ENCODE assay signal across 28 mouse cellular contexts in genomic region chr9:57494970-57495369, GRCm38 (mm10). TPM values are rescaled to one million over a fixed set of nuclear protein-coding genes. Genes with fewer than 3 reads are reported as not detected.
"Had no signal": no experiment of that assay in that cellular context is flagged by ENCODE, and none has a peak within 500 bp of the region (broad histone marks: within the 10 kb centered on the region; RNA-seq: fewer than 3 reads in every experiment).

No protein-coding gene starts in this region.

- H3K4me2 ChIP-seq: heart, embryonic 12.5 days; hindbrain, embryonic 13.5 days; hindbrain, embryonic 15.5 days; kidney, embryonic 15.5 days; limb, embryonic 12.5 days; liver, embryonic 11.5 days; liver, embryonic 13.5 days; liver, embryonic 15.5 days had no signal

- H3K4me3 ChIP-seq: heart, embryonic 10.5 days; heart, embryonic 12.5 days; hindbrain, embryonic 13.5 days; hindbrain, embryonic 15.5 days; kidney, embryonic 15.5 days; limb, embryonic 10.5 days; limb, embryonic 12.5 days; liver, embryonic 13.5 days; liver, embryonic 15.5 days had no signal

- H3K27me3 ChIP-seq: hindbrain, embryonic 15.5 days had no signal

- H3K4me1 ChIP-seq: heart, embryonic 10.5 days; kidney, embryonic 15.5 days; limb, embryonic 10.5 days; limb, embryonic 12.5 days; liver, embryonic 13.5 days; liver, embryonic 15.5 days had no signal

- H3K9me3 ChIP-seq: heart, embryonic 10.5 days; hindbrain, embryonic 13.5 days; hindbrain, embryonic 15.5 days; kidney, embryonic 15.5 days; limb, embryonic 10.5 days; limb, embryonic 12.5 days; liver, embryonic 13.5 days; liver, embryonic 15.5 days had no signal

- ATAC-seq: hindbrain, postnatal 0 days; intestine, embryonic 16.5 days had no signal

- H3K9ac ChIP-seq: heart, embryonic 12.5 days; hindbrain, embryonic 13.5 days; hindbrain, embryonic 15.5 days; kidney, embryonic 15.5 days; limb, embryonic 12.5 days; liver, embryonic 13.5 days; liver, embryonic 15.5 days had no signal

- H3K36me3 ChIP-seq: heart, embryonic 10.5 days; heart, embryonic 12.5 days; hindbrain, embryonic 13.5 days; hindbrain, embryonic 15.5 days; kidney, embryonic 15.5 days; limb, embryonic 10.5 days; limb, embryonic 12.5 days; liver, embryonic 13.5 days; liver, embryonic 15.5 days had no signal

- H3K27ac ChIP-seq: heart, embryonic 10.5 days; hindbrain, embryonic 13.5 days; hindbrain, embryonic 15.5 days; hindbrain, postnatal 0 days; kidney, embryonic 15.5 days; kidney, postnatal 0 days; limb, embryonic 10.5 days; limb, embryonic 12.5 days; liver, embryonic 13.5 days; liver, embryonic 15.5 days had no signal

- DNase-seq: gastrocnemius, postnatal 25 days; heart, adult 18-20 months; heart, postnatal 10 days; heart, postnatal 36 days; kidney, adult 11 months; kidney, adult 2 months; kidney, adult 9 months; kidney, postnatal 14 days; kidney, postnatal 36 days; layer of hippocampus, adult 9-11 months; layer of hippocampus, postnatal 36 days; liver; liver, embryonic 13.5 days had no signal

RNA-seq across cellular contexts. Expression of gene Rpp25, which starts 8.9 kb away (rescaled TPM):
- total RNA-seq: gastrocnemius, adult 18-20 months; gastrocnemius, adult 8-10 months; gastrocnemius, postnatal 25 days; hematopoietic stem cell, adult 5-6 weeks had no signal
